Mouse (Mus musculus): ENCODE measurements around the gene Rrh. TPM values are rescaled to one million over a fixed set of nuclear protein-coding genes. Genes with fewer than 3 reads are reported as not detected.

Gene Rrh
- polyA plus RNA-seq, 1 experiment from 2014 or later = 0.25 TPM

DNA sequence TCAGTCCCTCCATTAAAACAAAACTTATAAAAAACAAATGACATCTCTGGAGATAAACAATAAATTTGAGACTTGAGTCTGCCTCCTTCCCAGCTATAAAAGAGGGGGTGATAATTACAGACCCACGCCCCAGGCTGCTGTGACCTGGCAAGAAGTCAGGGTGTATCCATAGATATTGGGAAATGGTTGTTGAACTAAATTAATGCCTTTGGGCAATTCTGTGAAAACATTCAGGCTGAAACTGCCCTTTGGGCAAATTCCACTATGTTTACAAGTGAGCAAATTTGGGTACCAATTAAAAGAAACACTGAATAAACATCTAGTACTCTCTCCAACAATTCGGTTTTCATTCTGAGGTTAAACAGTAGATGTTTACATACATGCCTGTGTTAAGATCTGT, 23.4 kb downstream of the Rrh start:
- Histone ChIP-seq H3K36me3 (ENCODE audit: control insufficient read depth, insufficient read depth) (no peaks in the 10 kb centered on the region), H3K27me3 (replicated peaks; ENCODE audit: control insufficient read depth, insufficient read depth, low read length) (no peaks in the 10 kb centered on the region), H3K4me1 (replicated peaks; ENCODE audit: control insufficient read depth, insufficient read depth, low read length) (no peaks in the 10 kb centered on the region), H3K27ac (ENCODE audit: low read length) (no peak overlapping the region), H3K9me3 (ENCODE audit: control insufficient read depth, low read length) (no peaks in the 10 kb centered on the region), H3K4me3 (replicated peaks; ENCODE audit: low read length) (no peak overlapping the region), H3K4me2 (ENCODE audit: low read length) (no peak overlapping the region), H3K9ac (replicated peaks; ENCODE audit: low read depth, low read length) (no peak overlapping the region)
- 82% methylated on average over 2 of the region's 2 CpGs for WGBS
- no peak for ATAC-seq

GRCm38 (mm10) chr3:129798551-129798950, 23.8 kb downstream of the Rrh start:
- H3K9me3 ChIP-seq (ENCODE audit: control insufficient read depth, low read length) = no peaks in the 10 kb centered on the region

DNA sequence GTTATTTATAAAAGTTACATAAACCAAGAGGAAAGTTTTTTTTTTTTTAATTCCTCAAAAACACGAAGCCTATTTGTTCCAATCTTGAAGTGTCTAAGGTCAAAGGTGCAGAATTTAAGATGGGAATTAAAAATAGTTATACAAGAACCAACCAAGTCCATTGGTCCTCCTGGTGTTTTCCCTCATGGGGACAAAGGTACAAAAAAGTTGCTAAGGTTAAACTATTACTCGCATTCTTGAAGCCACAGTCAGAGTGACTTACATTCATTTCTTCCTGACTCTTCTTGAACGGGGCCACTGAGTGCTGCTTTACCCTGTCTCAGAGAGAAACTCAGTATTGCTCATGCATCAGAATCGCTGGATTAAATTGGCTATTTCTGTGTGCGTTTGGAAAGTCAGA, 25.0 kb downstream of the Rrh start:
- no peak for ATAC-seq
- 77% methylated on average over 5 of the region's 5 CpGs for whole genome bisulfite sequencing
- Histone ChIP-seq H3K27ac (ENCODE audit: low read length) (no peak overlapping the region), H3K4me2 (ENCODE audit: low read length) (no peak overlapping the region), H3K36me3 (ENCODE audit: control insufficient read depth, insufficient read depth) (no peaks in the 10 kb centered on the region), H3K4me3 (replicated peaks; ENCODE audit: low read length) (no peak overlapping the region), H3K27me3 (replicated peaks; ENCODE audit: control insufficient read depth, insufficient read depth, low read length) (no peaks in the 10 kb centered on the region), H3K9ac (replicated peaks; ENCODE audit: low read depth, low read length) (no peak overlapping the region), H3K4me1 (replicated peaks; ENCODE audit: control insufficient read depth, insufficient read depth, low read length) (no peaks in the 10 kb centered on the region), H3K9me3 (ENCODE audit: control insufficient read depth, low read length) (no peaks in the 10 kb centered on the region)

More at GRCm38 (mm10) chr3:129798551-129798950, 23.8 kb downstream of the Rrh start:
- H3K4me2 ChIP-seq (ENCODE audit: low read length) = no peak overlapping the region
- ATAC-seq = no peak
- no peaks in the 10 kb centered on the region for H3K4me1 ChIP-seq (replicated peaks; ENCODE audit: control insufficient read depth, insufficient read depth, low read length)
- no peak overlapping the region for H3K4me3 ChIP-seq (replicated peaks; ENCODE audit: low read length)
- H3K27ac ChIP-seq (ENCODE audit: low read length) = no peak overlapping the region
- H3K9ac ChIP-seq (replicated peaks; ENCODE audit: low read depth, low read length) = no peak overlapping the region
- no peaks in the 10 kb centered on the region for H3K27me3 ChIP-seq (replicated peaks; ENCODE audit: control insufficient read depth, insufficient read depth, low read length)
- no peaks in the 10 kb centered on the region for H3K36me3 ChIP-seq (ENCODE audit: control insufficient read depth, insufficient read depth)
- 85% methylated on average over 11 of the region's 11 CpGs for WGBS

- Histone ChIP-seq H3K4me1 (replicated peaks; ENCODE audit: control insufficient read depth, insufficient read depth, low read length) (no peaks in the 10 kb centered on the region), H3K9me3 (ENCODE audit: control insufficient read depth, low read length) (no peaks in the 10 kb centered on the region), H3K36me3 (ENCODE audit: control insufficient read depth, insufficient read depth) (no peaks in the 10 kb centered on the region), H3K27me3 (replicated peaks; ENCODE audit: control insufficient read depth, insufficient read depth, low read length) (no peaks in the 10 kb centered on the region), H3K9ac (replicated peaks; ENCODE audit: low read depth, low read length) (no peak overlapping the region), H3K4me3 (replicated peaks; ENCODE audit: low read length) (no peak overlapping the region), H3K4me2 (ENCODE audit: low read length) (no peak overlapping the region), H3K27ac (ENCODE audit: low read length) (no peak overlapping the region)
- WGBS = 78% methylated on average over 5 of the region's 5 CpGs
- no peak for ATAC-seq
These were observed 28.6 kb downstream of the Rrh start for GRCm38 (mm10) chr3:129793801-129794200.

DNA sequence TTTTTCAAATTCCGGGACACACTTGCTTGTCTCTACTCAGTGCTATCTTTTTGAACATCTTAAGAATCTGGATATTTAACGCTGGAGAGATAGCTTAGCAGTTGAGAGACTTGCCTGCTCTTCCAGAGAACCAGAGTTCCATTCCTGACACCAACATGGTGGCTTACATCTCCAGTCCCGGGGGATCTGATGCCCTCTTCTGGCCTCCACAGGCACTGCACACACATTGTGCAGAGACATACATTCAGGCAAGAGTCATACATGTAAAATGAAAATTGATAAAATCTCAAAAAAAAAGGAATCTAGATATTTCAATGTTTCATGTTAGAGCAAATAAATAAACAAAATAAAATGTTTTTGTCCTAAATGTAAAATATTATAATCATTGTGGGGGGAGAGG, 39.6 kb downstream of the Rrh start:
- Histone ChIP-seq H3K9me3 (ENCODE audit: control insufficient read depth, low read length) (no peaks in the 10 kb centered on the region), H3K36me3 (ENCODE audit: control insufficient read depth, insufficient read depth) (no peaks in the 10 kb centered on the region), H3K4me3 (replicated peaks; ENCODE audit: low read length) (no peak overlapping the region), H3K9ac (replicated peaks; ENCODE audit: low read depth, low read length) (no peak overlapping the region), H3K27ac (ENCODE audit: low read length) (no peak overlapping the region), H3K4me2 (ENCODE audit: low read length) (no peak overlapping the region), H3K27me3 (replicated peaks; ENCODE audit: control insufficient read depth, insufficient read depth, low read length) (no peaks in the 10 kb centered on the region), H3K4me1 (replicated peaks; ENCODE audit: control insufficient read depth, insufficient read depth, low read length) (no peaks in the 10 kb centered on the region)
- WGBS = 94% methylated on average over 3 of the region's 3 CpGs
- no peak for ATAC-seq

DNA sequence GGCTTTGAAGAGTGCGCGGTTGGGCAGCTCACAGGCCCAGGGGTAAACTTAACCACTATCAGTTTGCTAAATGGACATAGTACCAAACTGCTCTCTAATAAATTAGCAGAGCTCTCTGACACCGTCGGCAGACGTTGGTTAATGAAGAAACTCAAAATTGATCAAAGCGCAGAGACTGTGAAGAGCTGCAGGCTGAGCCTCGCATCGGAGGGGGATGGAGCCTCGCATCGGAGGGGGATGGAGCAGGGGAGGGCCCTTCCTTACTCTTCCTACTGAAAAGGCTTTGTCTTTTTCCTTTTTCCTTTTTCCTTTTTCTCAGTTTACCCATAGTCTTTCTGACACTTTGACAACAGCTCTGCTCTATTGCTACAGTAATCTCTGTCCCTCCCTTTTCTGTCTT, 41.0 kb downstream of the Rrh start:
- H3K4me2 ChIP-seq (ENCODE audit: low read length) = no peak overlapping the region
- no peak overlapping the region for H3K27ac ChIP-seq (ENCODE audit: low read length)
- no peak overlapping the region for H3K9ac ChIP-seq (replicated peaks; ENCODE audit: low read depth, low read length)
- no peaks in the 10 kb centered on the region for H3K36me3 ChIP-seq (ENCODE audit: control insufficient read depth, insufficient read depth)
- WGBS = 29% methylated on average over 10 of the region's 10 CpGs
- no peaks in the 10 kb centered on the region for H3K4me1 ChIP-seq (replicated peaks; ENCODE audit: control insufficient read depth, insufficient read depth, low read length)
- no peaks in the 10 kb centered on the region for H3K27me3 ChIP-seq (replicated peaks; ENCODE audit: control insufficient read depth, insufficient read depth, low read length)
- H3K4me3 ChIP-seq (replicated peaks; ENCODE audit: low read length) = no peak overlapping the region
- ATAC-seq = no peak
- H3K9me3 ChIP-seq (ENCODE audit: control insufficient read depth, low read length) = no peaks in the 10 kb centered on the region

- Histone ChIP-seq H3K4me2 (ENCODE audit: low read length) (no peak overlapping the region), H3K9ac (replicated peaks; ENCODE audit: low read depth, low read length) (no peak overlapping the region), H3K4me3 (replicated peaks; ENCODE audit: low read length) (no peak overlapping the region), H3K36me3 (ENCODE audit: control insufficient read depth, insufficient read depth) (no peaks in the 10 kb centered on the region), H3K27me3 (replicated peaks; ENCODE audit: control insufficient read depth, insufficient read depth, low read length) (no peaks in the 10 kb centered on the region), H3K27ac (ENCODE audit: low read length) (no peak overlapping the region), H3K4me1 (replicated peaks; ENCODE audit: control insufficient read depth, insufficient read depth, low read length) (no peaks in the 10 kb centered on the region), H3K9me3 (ENCODE audit: control insufficient read depth, low read length) (no peaks in the 10 kb centered on the region)
- ATAC-seq = no peak
- 86% methylated on average over 6 of the region's 6 CpGs for WGBS
These were observed 51.2 kb downstream of the Rrh start for GRCm38 (mm10) chr3:129771210-129771609.

- Histone ChIP-seq H3K4me1 (replicated peaks; ENCODE audit: control insufficient read depth, insufficient read depth, low read length) (no peaks in the 10 kb centered on the region), H3K4me2 (ENCODE audit: low read length) (no peak overlapping the region), H3K9ac (replicated peaks; ENCODE audit: low read depth, low read length) (no peak overlapping the region), H3K4me3 (replicated peaks; ENCODE audit: low read length) (no peak overlapping the region), H3K36me3 (ENCODE audit: control insufficient read depth, insufficient read depth) (no peaks in the 10 kb centered on the region), H3K27me3 (replicated peaks; ENCODE audit: control insufficient read depth, insufficient read depth, low read length) (no peaks in the 10 kb centered on the region), H3K27ac (ENCODE audit: low read length) (no peak overlapping the region), H3K9me3 (ENCODE audit: control insufficient read depth, low read length) (0 out of 2 replicates have a peak, but pooled peaks cover 2% of the 10 kb centered on the region)
- ATAC-seq = no peak
- 84% methylated on average over 10 of the region's 10 CpGs for WGBS
These were observed 55.2 kb downstream of the Rrh start for GRCm38 (mm10) chr3:129766971-129767794.

- Histone ChIP-seq H3K9me3 (ENCODE audit: control insufficient read depth, low read length) (0 out of 2 replicates have a peak, but pooled peaks cover 2% of the 10 kb centered on the region), H3K27ac (ENCODE audit: low read length) (no peak overlapping the region), H3K4me2 (ENCODE audit: low read length) (no peak overlapping the region), H3K4me1 (replicated peaks; ENCODE audit: control insufficient read depth, insufficient read depth, low read length) (no peaks in the 10 kb centered on the region), H3K36me3 (ENCODE audit: control insufficient read depth, insufficient read depth) (no peaks in the 10 kb centered on the region), H3K27me3 (replicated peaks; ENCODE audit: control insufficient read depth, insufficient read depth, low read length) (no peaks in the 10 kb centered on the region), H3K4me3 (replicated peaks; ENCODE audit: low read length) (no peak overlapping the region), H3K9ac (replicated peaks; ENCODE audit: low read depth, low read length) (no peak overlapping the region)
- no peak for ATAC-seq
- WGBS = 79% methylated on average over 4 of the region's 4 CpGs
These were observed 56.3 kb downstream of the Rrh start for GRCm38 (mm10) chr3:129766106-129766505.

Measured in forebrain, embryonic 16.5 days (tissue).